Mouse (Mus musculus) CH12.LX (cell line): ENCODE results near the gene Suv39h1.
"Not testable (repeated sequence)": the region's sequence is repeated elsewhere in the genome, so short reads cannot be mapped to it uniquely, and the experiment has no call there.

Experiments
- CTCF ChIP-seq, 2 experiments: IDR thresholded peaks in 1 of 2; conservative IDR thresholded peaks in 1 of 2; 2 replicates each; pipeline ENCODE4 v1.5.1; 2011 to 2012; ENCODE audit warnings: low read depth in 2 of 2, low read length in 2 of 2, improper control_type of control experiment in 1 of 2, inconsistent platforms in 1 of 2, mild to moderate bottlenecking in 1 of 2, moderate library complexity in 1 of 2
- EP300 ChIP-seq: IDR thresholded peaks from 2 replicates; pipeline ENCODE4 v1.6.1; 2011; ENCODE audit warnings: low read length, improper control_type of control experiment
- JUND ChIP-seq: conservative IDR thresholded peaks from 2 replicates; pipeline ENCODE4 v1.6.1; 2011; ENCODE audit warnings: low read depth, low read length, improper control_type of control experiment
- MAZ ChIP-seq: IDR thresholded peaks from 2 replicates; pipeline ENCODE4 v1.6.1; 2012; ENCODE audit warnings: low read depth, mild to moderate bottlenecking, inconsistent platforms, low read length, improper control_type of control experiment, moderate library complexity
- TCF12 ChIP-seq: IDR thresholded peaks from 2 replicates; pipeline ENCODE4 v1.6.1; 2014; ENCODE audit warnings: low read depth, mild to moderate bottlenecking, inconsistent platforms, low read length, improper control_type of control experiment
- ZC3H11A ChIP-seq: IDR thresholded peaks from 2 replicates; pipeline ENCODE4 v1.6.1; 2012; ENCODE audit warnings: low read depth, mild to moderate bottlenecking, inconsistent platforms, low read length, improper control_type of control experiment
- ZKSCAN1 ChIP-seq: IDR thresholded peaks from 2 replicates; pipeline ENCODE4 v1.6.1; 2012; ENCODE audit warnings: low read depth, inconsistent platforms, low read length, improper control_type of control experiment, borderline replicate concordance

GRCm38 (mm10) chrX:8015675-8016074 lies 58.9 kb downstream of the Suv39h1 start:
- not testable (repeated sequence) for TF ChIP-seq EP300, JUND, MAZ, TCF12, ZKSCAN1, ZC3H11A
- peak in 1 of 2 experiments; percentile 7; a peak in 1 of 4 replicates for TF ChIP-seq CTCF (conservative IDR thresholded peaks at IDR 0.05 in 1 of 2, IDR thresholded peaks at IDR 0.05 in 1 of 2; ENCODE audit: low read depth in 2 of 2, low read length in 2 of 2)
